Mouse (Mus musculus) bone marrow macrophage, adult 2 months (primary cell): ENCODE results near the gene Ccdc142. TPM values are rescaled to one million over a fixed set of nuclear protein-coding genes. Genes with fewer than 3 reads are reported as not detected.

ENCODE experiments used
- H3K27ac ChIP-seq: 2 replicates; pipeline ENCODE4 v1.5.1; 2012; ENCODE audit warnings: low read depth, low read length; ENCODE audit not compliant: insufficient read depth
- H3K4me1 ChIP-seq: 2 replicates; pipeline ENCODE4 v1.6.1; 2012; ENCODE audit warnings: low read length; ENCODE audit not compliant: control insufficient read depth, insufficient read depth
- H3K4me3 ChIP-seq: 2 replicates; pipeline ENCODE4 v1.5.1; 2012; ENCODE audit warnings: mild to moderate bottlenecking, low read length, moderate library complexity; ENCODE audit not compliant: insufficient read depth
- CTCF ChIP-seq: IDR thresholded peaks from 2 replicates; pipeline ENCODE4 v1.5.1; 2012; ENCODE audit warnings: low read depth, mild to moderate bottlenecking, low read length, moderate library complexity
- POLR2A ChIP-seq: IDR thresholded peaks from 2 replicates; pipeline ENCODE4 v1.6.1; 2012; ENCODE audit warnings: mild to moderate bottlenecking, low read depth, low read length, borderline replicate concordance
- polyA plus RNA-seq: library from polyadenylated mRNA; stranded (reverse); fragments of >200 nt; gene quantifications from 2 replicates; pipeline ENCODE4 v1.2.4, GENCODE M21; 2012; ENCODE audit not compliant: missing spikeins, insufficient read depth, insufficient read length

The Ccdc142 gene
- polyA plus RNA-seq, 1 experiment: 3.2 TPM

GRCm38 (mm10) chr6:83101688-83102556 is 521 bp downstream of the Ccdc142 start:
- Histone ChIP-seq H3K4me3 (peak overlapping the region; percentile 87), H3K27ac (peak overlapping the region; percentile 76), H3K4me1 (peaks cover 10% of the 10 kb centered on the region)
- TF ChIP-seq CTCF: no peak
- no peak for TF ChIP-seq POLR2A

- no peak for TF ChIP-seq POLR2A
- TF ChIP-seq CTCF: no peak
- H3K4me3 ChIP-seq: no peak overlapping the region
- H3K4me1 ChIP-seq: peaks cover 13% of the 10 kb centered on the region
- no peak overlapping the region for H3K27ac ChIP-seq
Measured at GRCm38 (mm10) chr6:83103130-83103650, 1.8 kb downstream of the Ccdc142 start.

- H3K4me1 ChIP-seq: peaks cover 13% of the 10 kb centered on the region
Measured at GRCm38 (mm10) chr6:83104158-83104557, 2.8 kb downstream of the Ccdc142 start.

GRCm38 (mm10) chr6:83107566-83108400 is 6.4 kb downstream of the Ccdc142 start:
- Histone ChIP-seq H3K4me1 (peaks cover 10% of the 10 kb centered on the region), H3K4me3 (peak overlapping the region; percentile 89), H3K27ac (no peak overlapping the region)
- TF ChIP-seq CTCF (peak; percentile 54; the same call in 1 of the 2 replicates), POLR2A (no peak)

More at GRCm38 (mm10) chr6:83104158-83104557, 2.8 kb downstream of the Ccdc142 start:
- Histone ChIP-seq H3K27ac (no peak overlapping the region), H3K4me3 (no peak overlapping the region)
- no peak for TF ChIP-seq CTCF
- no peak for TF ChIP-seq POLR2A

- peak within 1 kb of the TSS; percentile 70 for H3K27ac ChIP-seq
- TF ChIP-seq POLR2A (no peak), CTCF (no peak)
- H3K4me3 ChIP-seq: peak within 1 kb of the TSS; percentile 89
- peaks cover 7% of the 10 kb centered on the region for H3K4me1 ChIP-seq
Measured at GRCm38 (mm10) chr6:83108762-83109668, 7.6 kb downstream of the Ccdc142 start, which contains the start of gene Mrpl53. TSS of gene Mrpl53 (plus strand) at chr6:83109040.

- TF ChIP-seq CTCF (no peak), POLR2A (no peak)
- Histone ChIP-seq H3K4me3 (no peak overlapping the region), H3K27ac (no peak overlapping the region), H3K4me1 (peaks cover 14% of the 10 kb centered on the region)
Measured at GRCm38 (mm10) chr6:83111510-83112136, 10.2 kb downstream of the Ccdc142 start.

- Histone ChIP-seq H3K4me1 (peaks cover 18% of the 10 kb centered on the region), H3K4me3 (peak within 1 kb of the TSS; percentile 77), H3K27ac (peak within 1 kb of the TSS; percentile 73)
- TF ChIP-seq CTCF: no peak
- no peak for TF ChIP-seq POLR2A
Measured at GRCm38 (mm10) chr6:83115011-83115671, 13.7 kb downstream of the Ccdc142 start, which contains the start of gene Mogs. TSS of gene Mogs (plus strand) at chr6:83115496.

GRCm38 (mm10) chr6:83115682-83116372 is 14.4 kb downstream of the Ccdc142 start:
- H3K4me1 ChIP-seq: peaks cover 16% of the 10 kb centered on the region
- TF ChIP-seq POLR2A: no peak
- TF ChIP-seq CTCF: no peak
- H3K4me3 ChIP-seq: peak overlapping the region; percentile 77
- H3K27ac ChIP-seq: 0 out of 2 replicates have a peak overlapping the region, but pooled peaks have one; percentile 1
